ENCODE assay signal across 25 mouse cellular contexts in genomic region chr3:142222471-142223103, GRCm38 (mm10). TPM values are rescaled to one million over a fixed set of nuclear protein-coding genes. Genes with fewer than 3 reads are reported as not detected.
DNase-seq lines count a peak whose midpoint lies in the region; ATAC-seq and TF ChIP-seq lines count a peak whose summit lies in the region.
"Had no signal": no experiment of that assay in that cellular context is flagged by ENCODE, and none has a peak within 500 bp of the region (broad histone marks: within the 10 kb centered on the region; RNA-seq: fewer than 3 reads in every experiment).

No protein-coding gene starts in this region.

- TF ChIP-seq CTCF in intestine, postnatal 0 days (IDR thresholded peaks at IDR 0.05; ENCODE audit: low read depth): no peak

- H3K9me3 ChIP-seq in intestine, postnatal 0 days (ENCODE audit: control insufficient read depth): no peaks in the 10 kb centered on the region
- no peaks in the 10 kb centered on the region for H3K9me3 ChIP-seq in intestine, embryonic 16.5 days (ENCODE audit: control insufficient read depth, low read length)
- H3K9me3 ChIP-seq in limb, embryonic 12.5 days: no peaks in the 10 kb centered on the region
- H3K9me3 ChIP-seq in midbrain, embryonic 13.5 days: no peaks in the 10 kb centered on the region
- H3K9me3 ChIP-seq: forebrain, embryonic 10.5 days; intestine, embryonic 15.5 days; liver, embryonic 13.5 days; neural tube, embryonic 15.5 days had no signal

- no peak overlapping the region for H3K4me2 ChIP-seq in intestine, postnatal 0 days (replicated peaks; ENCODE audit: low read depth)
- no peak overlapping the region for H3K4me2 ChIP-seq in intestine, embryonic 16.5 days (ENCODE audit: low read depth, low read length)
- no peak overlapping the region for H3K4me2 ChIP-seq in limb, embryonic 12.5 days
- no peak overlapping the region for H3K4me2 ChIP-seq in midbrain, embryonic 13.5 days (replicated peaks)
- H3K4me2 ChIP-seq: intestine, embryonic 15.5 days; liver, embryonic 13.5 days; midbrain, embryonic 11.5 days; neural tube, embryonic 15.5 days had no signal

- no peaks in the 10 kb centered on the region for H3K4me1 ChIP-seq in intestine, postnatal 0 days (replicated peaks; ENCODE audit: control insufficient read depth, insufficient read depth, low read length)
- no peaks in the 10 kb centered on the region for H3K4me1 ChIP-seq in intestine, embryonic 16.5 days (ENCODE audit: control insufficient read depth, insufficient read depth, low read length)
- H3K4me1 ChIP-seq in limb, embryonic 12.5 days (replicated peaks): peaks cover 48% of the 10 kb centered on the region
- H3K4me1 ChIP-seq in midbrain, embryonic 13.5 days (replicated peaks): no peaks in the 10 kb centered on the region
- H3K4me1 ChIP-seq: intestine, embryonic 15.5 days; liver, embryonic 13.5 days; neural tube, embryonic 15.5 days had no signal

- no peak overlapping the region for H3K27ac ChIP-seq in intestine, postnatal 0 days (ENCODE audit: low read depth, low read length)
- H3K27ac ChIP-seq in intestine, embryonic 16.5 days (ENCODE audit: low read length): no peak overlapping the region
- H3K27ac ChIP-seq in limb, embryonic 12.5 days: peak overlapping the region; percentile 54; the same call in 1 of the 2 replicates
- no peak overlapping the region for H3K27ac ChIP-seq in midbrain, embryonic 13.5 days
- H3K27ac ChIP-seq: forebrain, embryonic 10.5 days; gastrocnemius, adult 2 months; intestine, embryonic 15.5 days; left cerebral cortex, adult 2 months; liver, embryonic 13.5 days; neural tube, embryonic 15.5 days had no signal

- no peak overlapping the region for H3K9ac ChIP-seq in intestine, postnatal 0 days (ENCODE audit: low read depth, low read length)
- H3K9ac ChIP-seq in intestine, embryonic 16.5 days (ENCODE audit: low read depth, low read length): no peak overlapping the region
- no peak overlapping the region for H3K9ac ChIP-seq in limb, embryonic 12.5 days (replicated peaks)
- H3K9ac ChIP-seq in midbrain, embryonic 13.5 days (replicated peaks): no peak overlapping the region
- H3K9ac ChIP-seq: intestine, embryonic 15.5 days; liver, embryonic 13.5 days; neural tube, embryonic 15.5 days had no signal

- 91% methylated on average over 7 of the region's 7 CpGs for WGBS in intestine, postnatal 0 days
- 89% methylated on average over 7 of the region's 7 CpGs for WGBS in intestine, embryonic 16.5 days
- WGBS in limb, embryonic 12.5 days: 46% methylated on average over 7 of the region's 7 CpGs
- WGBS in midbrain, embryonic 13.5 days: 93% methylated on average over 7 of the region's 7 CpGs

- H3K36me3 ChIP-seq in intestine, postnatal 0 days (ENCODE audit: control insufficient read depth, insufficient read depth): no peaks in the 10 kb centered on the region
- H3K36me3 ChIP-seq in intestine, embryonic 16.5 days (ENCODE audit: control insufficient read depth, insufficient read depth, low read length): no peaks in the 10 kb centered on the region
- H3K36me3 ChIP-seq in limb, embryonic 12.5 days: no peaks in the 10 kb centered on the region
- H3K36me3 ChIP-seq in midbrain, embryonic 13.5 days: no peaks in the 10 kb centered on the region
- H3K36me3 ChIP-seq: forebrain, embryonic 10.5 days; intestine, embryonic 15.5 days; liver, embryonic 13.5 days; neural tube, embryonic 15.5 days had no signal

- intact Hi-C loops in heart, postnatal 10 days (cut with DNase I): no loop called here

- H3K27me3 ChIP-seq in intestine, postnatal 0 days (replicated peaks; ENCODE audit: control insufficient read depth, insufficient read depth, low read length): no peaks in the 10 kb centered on the region
- H3K27me3 ChIP-seq in intestine, embryonic 16.5 days (replicated peaks; ENCODE audit: control insufficient read depth, insufficient read depth, low read length): no peaks in the 10 kb centered on the region
- H3K27me3 ChIP-seq in limb, embryonic 12.5 days: peaks cover 66% of the 10 kb centered on the region
- H3K27me3 ChIP-seq in midbrain, embryonic 13.5 days: no peaks in the 10 kb centered on the region
- H3K27me3 ChIP-seq: intestine, embryonic 15.5 days; liver, embryonic 13.5 days; neural tube, embryonic 15.5 days; Patski had no signal

- H3K4me3 ChIP-seq in intestine, postnatal 0 days (ENCODE audit: low read depth, low read length): no peak overlapping the region
- no peak overlapping the region for H3K4me3 ChIP-seq in intestine, embryonic 16.5 days (ENCODE audit: low read length)
- H3K4me3 ChIP-seq in limb, embryonic 12.5 days (replicated peaks): no peak overlapping the region
- H3K4me3 ChIP-seq in midbrain, embryonic 13.5 days (replicated peaks): no peak overlapping the region
- H3K4me3 ChIP-seq: forebrain, embryonic 10.5 days; gastrocnemius, adult 2 months; intestine, embryonic 15.5 days; left cerebral cortex, adult 2 months; liver, embryonic 13.5 days; neural tube, embryonic 15.5 days had no signal

- ATAC-seq in intestine, postnatal 0 days: peak; percentile 43; the same call in 1 of the 2 replicates
- ATAC-seq in intestine, embryonic 16.5 days: no peak
- ATAC-seq in limb, embryonic 12.5 days (ENCODE audit: insufficient number of reproducible peaks, insufficient read depth, low FRiP score, low TSS enrichment, low read depth): peak; percentile 73
- ATAC-seq in midbrain, embryonic 13.5 days: no peak
- ATAC-seq: forebrain, embryonic 16.5 days; hindbrain, embryonic 16.5 days; intestine, embryonic 15.5 days; Patski had no signal

- peak; percentile 54 for DNase-seq in brain, adult 2 months (ENCODE audit: low read depth, low spot score)
- DNase-seq in retina, postnatal 1 day: no peak
- no peak for DNase-seq in heart, postnatal 10 days
- DNase-seq: cerebellum, adult 8-10 months; gastrocnemius, adult 2 months; heart, postnatal 4 days; kidney, postnatal 4 days; liver, embryonic 13.5 days; lung, adult 2 months; lung, postnatal 14 days; thymus, postnatal 14 days had no signal

RNA-seq across cellular contexts. Expression of gene Bmpr1b, which starts 53.4 kb away (rescaled TPM):
- 0.24 and 0.33 TPM in 2 replicates for polyA plus RNA-seq in intestine, postnatal 0 days (2015; fragmentation: Nextera tagmentation; extraction: Ambion mirVana)
- 0.71 and 1.1 TPM in 2 replicates for polyA plus RNA-seq in intestine, embryonic 16.5 days (2015; fragmentation: Nextera tagmentation; extraction: Ambion mirVana)
- polyA plus RNA-seq in limb, embryonic 12.5 days (2016; fragmentation: Nextera tagmentation; extraction: Ambion mirVana): 17.9 and 18.1 TPM in 2 replicates
- polyA plus RNA-seq in midbrain, embryonic 13.5 days (2015; fragmentation: Nextera tagmentation; extraction: Ambion mirVana): 2.8 and 3.5 TPM in 2 replicates
- total RNA-seq in heart, postnatal 10 days (2021): under 1 TPM; 0.22 to 0.24 TPM
- total RNA-seq: megakaryocyte progenitor cell, adult 5-6 weeks had no signal
- polyA plus RNA-seq: Patski; small intestine, adult 2 months had no signal

Comparison
In these comparisons a context has a peak if more than half of its experiments do, and no peak if none do; other contexts are left out.
1. ATAC-seq: peak in intestine, postnatal 0 days (single experiment) and limb, embryonic 12.5 days (single experiment); none in intestine, embryonic 16.5 days (single experiment) and midbrain, embryonic 13.5 days (single experiment).